Mouse (Mus musculus): Measurements from ENCODE around the gene Hist1h2bc. TPM values are rescaled to one million over a fixed set of nuclear protein-coding genes. Genes with fewer than 3 reads are reported as not detected.

The Hist1h2bc gene
- total RNA-seq, 1 experiment from 2014 or later, result 133 TPM

DNA sequence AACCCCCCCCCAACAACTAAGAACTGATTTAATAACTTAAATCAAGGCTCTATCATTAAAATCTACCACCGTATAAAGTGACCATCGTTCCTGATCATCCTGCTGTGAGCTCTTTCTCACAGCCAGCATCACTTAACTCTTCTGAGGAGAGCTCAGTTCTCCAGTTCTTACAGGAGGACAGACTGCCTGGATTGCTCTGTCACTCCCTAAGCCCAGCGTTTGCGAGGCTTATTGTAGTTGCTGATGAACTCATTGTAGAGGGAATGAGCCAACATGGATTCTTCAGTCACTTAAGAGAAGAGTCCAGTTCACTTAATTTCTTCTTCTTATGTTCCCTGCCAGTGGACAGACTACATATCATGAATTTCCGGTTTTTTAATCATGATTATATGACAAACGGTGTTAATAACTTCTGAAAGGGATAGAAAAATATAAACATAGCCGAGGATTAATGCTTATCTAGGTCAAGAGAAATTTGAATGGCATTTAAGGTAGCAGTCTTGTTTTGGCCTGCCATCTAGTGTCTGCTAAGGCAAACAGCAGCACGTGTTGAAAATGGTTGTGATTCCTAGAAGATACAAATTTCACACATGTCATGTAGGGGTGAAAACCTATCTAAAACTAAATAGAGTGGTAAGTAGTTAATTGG, 48.3 kb downstream of the Hist1h2bc start:
- peak; percentile 58 for DNase-seq

DNA sequence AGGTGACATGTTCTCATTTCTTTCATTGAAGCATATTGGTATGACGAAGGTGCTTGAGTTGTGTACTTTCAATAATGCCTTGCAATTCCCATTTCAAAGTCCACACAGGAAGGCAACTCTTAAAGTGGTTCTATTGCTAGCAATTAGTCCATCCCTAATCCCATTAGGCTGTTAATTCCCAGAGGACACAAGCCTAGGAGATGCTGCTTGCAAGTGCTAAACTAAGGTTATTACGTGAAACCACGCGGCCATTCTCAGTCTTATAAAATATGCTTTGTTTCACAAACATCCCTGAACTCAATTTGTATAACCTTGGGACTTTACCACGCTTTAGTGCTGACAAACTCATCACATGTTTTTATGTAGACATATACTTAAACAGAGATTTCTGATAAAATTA, 53.1 kb downstream of the Hist1h2bc start:
- no peak for DNase-seq

- DNase-seq, result no peak
Measured at GRCm38 (mm10) chr13:23738041-23738440, 54.0 kb downstream of the Hist1h2bc start.

GRCm38 (mm10) chr13:23738677-23739068, 54.7 kb downstream of the Hist1h2bc start, which contains the start of gene Hist1h1c:
Gene Hist1h1c (plus strand): TSS chr13:23738808.
- peak; percentile 96 for DNase-seq

DNA sequence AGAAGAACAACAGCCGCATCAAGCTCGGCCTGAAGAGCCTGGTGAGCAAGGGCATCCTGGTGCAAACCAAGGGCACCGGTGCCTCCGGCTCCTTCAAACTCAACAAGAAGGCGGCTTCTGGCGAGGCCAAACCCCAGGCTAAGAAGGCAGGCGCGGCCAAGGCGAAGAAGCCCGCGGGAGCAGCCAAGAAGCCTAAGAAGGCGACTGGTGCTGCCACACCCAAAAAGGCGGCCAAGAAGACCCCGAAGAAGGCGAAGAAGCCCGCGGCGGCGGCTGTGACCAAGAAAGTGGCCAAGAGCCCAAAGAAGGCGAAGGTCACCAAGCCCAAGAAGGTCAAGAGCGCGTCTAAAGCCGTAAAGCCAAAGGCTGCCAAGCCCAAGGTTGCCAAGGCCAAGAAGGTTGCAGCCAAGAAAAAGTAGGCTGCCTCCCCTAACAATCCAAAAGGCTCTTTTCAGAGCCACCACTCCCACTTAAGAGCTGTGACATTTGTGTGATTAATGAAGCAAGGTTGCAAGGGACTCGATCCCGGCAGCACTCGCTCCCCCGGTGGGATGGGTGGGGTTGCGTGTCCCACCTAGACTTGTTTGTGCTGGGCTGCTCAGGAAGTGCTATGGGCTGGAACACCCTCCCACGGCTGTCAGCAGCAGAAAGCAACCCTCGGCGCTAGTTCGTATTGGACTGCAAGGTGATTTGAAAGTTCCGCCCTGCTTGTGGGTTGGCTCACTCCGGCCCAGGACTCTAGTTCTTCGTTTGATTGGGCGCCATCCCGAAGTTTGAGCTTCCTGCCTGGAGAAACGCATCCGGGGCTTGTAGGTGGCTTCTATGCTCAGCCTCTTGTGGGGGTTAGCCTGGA, 55.3 kb downstream of the Hist1h2bc start:
- DNase-seq, result peak; percentile 95

DNA sequence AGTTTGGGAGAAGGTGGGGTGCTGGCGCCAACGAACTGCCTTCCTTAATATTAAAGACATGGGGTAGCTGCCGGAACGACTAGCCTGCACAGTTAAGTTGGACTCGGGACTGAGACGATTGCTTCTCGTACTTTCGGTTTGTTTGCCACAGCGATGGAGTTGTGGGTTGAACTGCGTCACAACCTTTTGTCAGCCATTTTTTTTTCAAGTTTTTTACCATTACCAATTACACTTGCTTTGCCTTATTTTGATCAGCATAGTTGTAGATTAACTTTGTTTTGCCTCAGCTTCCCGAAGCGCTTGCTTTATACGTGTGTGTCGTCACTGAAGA, 55.9 kb downstream of the Hist1h2bc start:
- DNase-seq, result no peak

GRCm38 (mm10) chr13:23740256-23740840, 56.3 kb downstream of the Hist1h2bc start:
- no peak for DNase-seq

- no peak for DNase-seq
Measured at GRCm38 (mm10) chr13:23740910-23741309, 56.9 kb downstream of the Hist1h2bc start.

GRCm38 (mm10) chr13:23742007-23742406, 58.0 kb downstream of the Hist1h2bc start:
- no peak for DNase-seq

Small RNA genes within 50 kb of the gene (microRNA-seq; reads per million reads assigned to microRNA genes)
- 0 reads per million in 2 experiments for gene Gm44350

Other genes with a start within 250 kb of the Hist1h2bc start
- 0.19 TPM in 1 of 2 replicates, not detected in the other for gene Btn1a1, start 218.3 kb upstream of the Hist1h2bc start, total RNA-seq (2021)
- not detected in 2 replicates for gene Btn2a2, start 195.3 kb upstream of the Hist1h2bc start, total RNA-seq (2021)
- gene Hist1h4h, start 153.1 kb upstream of the Hist1h2bc start, total RNA-seq (2021), result 699 and 771 TPM in 2 replicates
- gene Hist1h2af, start 150.3 kb upstream of the Hist1h2bc start, total RNA-seq (2021), result 182 and 192 TPM in 2 replicates
- gene Hist1h3g, start 148.8 kb upstream of the Hist1h2bc start, total RNA-seq (2021), result 64.2 and 80.0 TPM in 2 replicates
- gene Hist1h2bh, start 140.8 kb upstream of the Hist1h2bc start, total RNA-seq (2021), result 18.0 and 26.2 TPM in 2 replicates
- gene Hist1h3f, start 140.1 kb upstream of the Hist1h2bc start, total RNA-seq (2021), result 72.3 and 84.2 TPM in 2 replicates
- 307 and 382 TPM in 2 replicates for gene Hist1h4f, start 132.6 kb upstream of the Hist1h2bc start, total RNA-seq (2021)
- gene Hist1h1d, start 130.9 kb upstream of the Hist1h2bc start, total RNA-seq (2021), result 19.2 and 24.2 TPM in 2 replicates
- 184 TPM in 2 replicates for gene Hist1h3e, start 121.8 kb upstream of the Hist1h2bc start, total RNA-seq (2021)
- 28.8 and 36.1 TPM in 2 replicates for gene Hist1h2ae, start 113.0 kb upstream of the Hist1h2bc start, total RNA-seq (2021)
- 288 and 319 TPM in 2 replicates for gene Hist1h2bg, start 112.8 kb upstream of the Hist1h2bc start, total RNA-seq (2021)
- gene Hist1h2bf, start 110.0 kb upstream of the Hist1h2bc start, total RNA-seq (2021), result 127 and 167 TPM in 2 replicates
- gene Hist1h2ad, start 109.8 kb upstream of the Hist1h2bc start, total RNA-seq (2021), result 12.6 and 14.1 TPM in 2 replicates
- gene Hist1h3d, start 108.4 kb upstream of the Hist1h2bc start, total RNA-seq (2021), result 27.2 and 39.2 TPM in 2 replicates
- 250 and 265 TPM in 2 replicates for gene Hist1h4d, start 102.6 kb upstream of the Hist1h2bc start, total RNA-seq (2021)
- 22.3 and 25.1 TPM in 2 replicates for gene Hist1h2be, start 63.1 kb upstream of the Hist1h2bc start, total RNA-seq (2021)
- gene Hist1h1e, start 61.6 kb upstream of the Hist1h2bc start, total RNA-seq (2021), result 139 and 157 TPM in 2 replicates
- gene Hist1h2ac, start 251 bp upstream of the Hist1h2bc start, total RNA-seq (2021), result 6.6 and 8.0 TPM in 2 replicates
- gene Hist1h1t, start 11.6 kb downstream of the Hist1h2bc start, total RNA-seq (2021), result 0.37 and 0.83 TPM in 2 replicates
- gene Hist1h4c, start 14.3 kb downstream of the Hist1h2bc start, total RNA-seq (2021), result 161 and 165 TPM in 2 replicates
- gene Hfe, start 26.7 kb downstream of the Hist1h2bc start, total RNA-seq (2021), result 29.0 and 39.1 TPM in 2 replicates
- gene Hist1h1c, start 54.6 kb downstream of the Hist1h2bc start, total RNA-seq (2021), result 300 and 304 TPM in 2 replicates
- 82.5 and 109 TPM in 2 replicates for gene Hist1h3c, start 61.4 kb downstream of the Hist1h2bc start, total RNA-seq (2021)
- gene Hist1h2bb, start 62.5 kb downstream of the Hist1h2bc start, total RNA-seq (2021), result 125 and 171 TPM in 2 replicates
- 157 and 198 TPM in 2 replicates for gene Hist1h2ab, start 66.9 kb downstream of the Hist1h2bc start, total RNA-seq (2021)
- gene Hist1h3b, start 68.1 kb downstream of the Hist1h2bc start, total RNA-seq (2021), result 247 and 351 TPM in 2 replicates
- 217 and 308 TPM in 2 replicates for gene Hist1h4b, start 72.8 kb downstream of the Hist1h2bc start, total RNA-seq (2021)
- gene Hist1h4a, start 77.0 kb downstream of the Hist1h2bc start, total RNA-seq (2021), result 164 and 198 TPM in 2 replicates
- 183 and 216 TPM in 2 replicates for gene Hist1h3a, start 78.2 kb downstream of the Hist1h2bc start, total RNA-seq (2021)
- gene Hist1h1a, start 79.5 kb downstream of the Hist1h2bc start, total RNA-seq (2021), result 172 and 219 TPM in 2 replicates
- not detected in 2 replicates for gene Trim38, start 85.7 kb downstream of the Hist1h2bc start, total RNA-seq (2021)
- 0.68 and 12.9 TPM in 2 replicates for gene Slc17a2, start 122.8 kb downstream of the Hist1h2bc start, total RNA-seq (2021)
- 0.38 and 4.4 TPM in 2 replicates for gene Slc17a3, start 155.2 kb downstream of the Hist1h2bc start, total RNA-seq (2021)
- gene Slc17a1, start 183.6 kb downstream of the Hist1h2bc start, total RNA-seq (2021), result 1.1 TPM in 1 of 2 replicates, not detected in the other
- 0.45 and 4.8 TPM in 2 replicates for gene Slc17a4, start 230.8 kb downstream of the Hist1h2bc start, total RNA-seq (2021)
- not detected in 2 replicates for gene Hist1h2ba, start 250.0 kb downstream of the Hist1h2bc start, total RNA-seq (2021)

All from adrenal gland, postnatal 14 days (tissue).